Mouse (Mus musculus): ENCODE data around the gene Fam193a. TPM values are rescaled to one million over a fixed set of nuclear protein-coding genes. Genes with fewer than 3 reads are reported as not detected.

Gene Fam193a
- polyA plus RNA-seq, 1 experiment, result 37.6 TPM

DNA sequence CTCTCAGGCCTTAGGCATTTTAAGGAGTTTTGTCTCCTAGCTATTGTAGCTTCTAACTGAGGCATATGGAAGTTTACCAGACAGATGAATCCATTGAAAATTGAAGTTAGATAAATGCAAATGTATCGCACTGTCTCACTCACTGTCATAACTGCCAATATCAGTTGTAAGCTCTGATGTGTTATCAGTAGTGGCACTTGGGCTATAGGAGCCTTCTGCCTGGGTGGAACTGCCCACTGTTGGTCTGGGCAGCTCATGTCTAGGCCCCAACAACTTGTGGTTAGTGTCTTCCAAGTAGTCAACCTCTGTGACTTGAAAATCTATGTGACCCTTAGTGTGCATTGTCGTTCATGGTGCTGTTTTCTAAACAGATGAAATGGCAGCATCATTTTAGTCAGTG is 72.1 kb downstream of the Fam193a start:
- 92% methylated on average over 2 of the region's 2 CpGs for WGBS
- Histone ChIP-seq H3K27ac (ENCODE audit: insufficient read depth, low read length) (no peak overlapping the region), H3K36me3 (ENCODE audit: control insufficient read depth, insufficient read depth, low read length) (peaks cover 39% of the 10 kb centered on the region), H3K27me3 (ENCODE audit: control insufficient read depth, insufficient read depth, low read length) (no peaks in the 10 kb centered on the region), H3K4me1 (ENCODE audit: control insufficient read depth, insufficient read depth, insufficient read length) (no peaks in the 10 kb centered on the region), H3K4me3 (ENCODE audit: extremely low read depth, insufficient read depth, insufficient read length) (no peak overlapping the region)
- DNase-seq (ENCODE audit: low read depth in 1 of 2, low spot score in 2 of 2), result no peak
- TF ChIP-seq POLR2A (IDR thresholded peaks at IDR 0.05; ENCODE audit: low read depth, low read length) (no peak), CTCF (IDR thresholded peaks at IDR 0.05; ENCODE audit: extremely low read depth, insufficient read depth, insufficient read length, insufficient replicate concordance) (no peak)

DNA sequence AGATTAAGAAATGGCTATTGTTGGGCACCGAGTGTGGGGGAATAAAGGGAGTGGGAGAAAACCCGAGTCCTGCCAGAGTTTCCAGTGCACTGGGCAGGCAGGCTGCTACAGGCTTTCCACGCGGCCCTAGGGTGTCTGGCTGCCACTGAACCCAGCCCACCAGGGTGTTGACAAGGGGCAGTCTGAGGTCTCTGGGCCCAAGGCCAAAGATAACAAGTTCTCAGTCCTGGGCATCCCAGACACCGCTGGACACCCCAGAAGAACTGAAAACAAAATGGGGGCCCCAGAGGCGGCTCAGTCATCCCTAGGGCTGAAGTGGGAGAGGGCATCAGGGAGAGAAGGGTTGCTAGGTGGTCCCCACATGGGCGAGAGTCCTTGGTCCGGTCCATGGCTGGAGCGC is 76.5 kb downstream of the Fam193a start:
- 92% methylated on average over 9 of the region's 9 CpGs for WGBS
- H3K36me3 ChIP-seq (ENCODE audit: control insufficient read depth, insufficient read depth, low read length), result peaks cover 34% of the 10 kb centered on the region
- DNase-seq (ENCODE audit: low read depth in 1 of 2, low spot score in 2 of 2), result no peak

DNA sequence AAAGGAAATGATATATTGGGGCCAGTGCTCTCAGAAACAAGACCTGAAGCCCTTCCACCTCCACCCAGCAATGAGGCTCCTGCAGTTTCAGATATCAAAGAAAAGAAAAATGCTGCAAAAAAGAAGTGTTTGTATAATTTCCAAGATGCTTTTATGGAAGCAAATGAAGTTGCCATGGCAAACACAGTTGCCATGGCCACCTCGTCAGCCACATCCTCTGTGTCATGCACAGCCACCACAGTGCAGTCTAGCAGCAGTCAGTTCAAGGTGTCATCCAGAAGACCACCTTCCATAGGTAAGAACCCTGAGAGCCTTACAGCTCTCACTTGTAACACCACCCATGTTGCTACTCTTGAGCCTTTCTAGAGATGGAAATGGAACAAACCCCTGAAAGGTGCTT is 89.3 kb downstream of the Fam193a start:
- Histone ChIP-seq H3K4me1 (ENCODE audit: control insufficient read depth, insufficient read depth, insufficient read length) (no peaks in the 10 kb centered on the region), H3K27ac (ENCODE audit: insufficient read depth, low read length) (no peak overlapping the region), H3K36me3 (ENCODE audit: control insufficient read depth, insufficient read depth, low read length) (peaks cover 47% of the 10 kb centered on the region), H3K4me3 (ENCODE audit: extremely low read depth, insufficient read depth, insufficient read length) (no peak overlapping the region), H3K27me3 (ENCODE audit: control insufficient read depth, insufficient read depth, low read length) (no peaks in the 10 kb centered on the region)
- no peak for DNase-seq (ENCODE audit: low read depth in 1 of 2, low spot score in 2 of 2)
- WGBS, result 83% methylated on average over 1 of the region's 1 CpGs
- TF ChIP-seq CTCF (IDR thresholded peaks at IDR 0.05; ENCODE audit: extremely low read depth, insufficient read depth, insufficient read length, insufficient replicate concordance), result no peak
- no peak for TF ChIP-seq POLR2A (IDR thresholded peaks at IDR 0.05; ENCODE audit: low read depth, low read length)

More for the DNA sequence above, 76.5 kb downstream of the Fam193a start:
- H3K27me3 ChIP-seq (ENCODE audit: control insufficient read depth, insufficient read depth, low read length), result no peaks in the 10 kb centered on the region
- no peaks in the 10 kb centered on the region for H3K4me1 ChIP-seq (ENCODE audit: control insufficient read depth, insufficient read depth, insufficient read length)
- H3K27ac ChIP-seq (ENCODE audit: insufficient read depth, low read length), result no peak overlapping the region
- no peak for TF ChIP-seq CTCF (IDR thresholded peaks at IDR 0.05; ENCODE audit: extremely low read depth, insufficient read depth, insufficient read length, insufficient replicate concordance)
- TF ChIP-seq POLR2A (IDR thresholded peaks at IDR 0.05; ENCODE audit: low read depth, low read length), result no peak
- no peak overlapping the region for H3K4me3 ChIP-seq (ENCODE audit: extremely low read depth, insufficient read depth, insufficient read length)

DNA sequence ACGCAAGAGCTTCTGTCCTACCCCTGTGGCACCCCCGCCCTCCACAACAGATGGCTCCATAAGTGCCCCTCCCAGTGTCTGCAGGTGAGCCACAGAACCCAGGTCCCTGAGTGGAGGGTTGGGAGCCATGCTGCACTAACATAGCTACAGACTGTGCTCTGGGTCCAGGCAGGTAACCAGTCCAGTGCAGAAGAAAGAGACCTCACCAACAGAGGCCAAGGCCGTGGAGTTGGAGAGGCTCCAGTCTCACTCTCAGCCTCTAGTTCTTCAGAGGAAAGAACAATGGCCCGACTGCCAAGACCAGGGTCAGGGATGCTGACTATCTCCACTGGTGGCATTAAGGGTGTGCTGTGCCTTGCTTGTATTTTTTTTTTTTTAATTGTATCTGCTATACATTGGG is 91.6 kb downstream of the Fam193a start:
- H3K27ac ChIP-seq (ENCODE audit: insufficient read depth, low read length), result no peak overlapping the region
- H3K36me3 ChIP-seq (ENCODE audit: control insufficient read depth, insufficient read depth, low read length), result peaks cover 62% of the 10 kb centered on the region
- TF ChIP-seq CTCF (IDR thresholded peaks at IDR 0.05; ENCODE audit: extremely low read depth, insufficient read depth, insufficient read length, insufficient replicate concordance) (no peak), POLR2A (IDR thresholded peaks at IDR 0.05; ENCODE audit: low read depth, low read length) (no peak)
- no peak overlapping the region for H3K4me3 ChIP-seq (ENCODE audit: extremely low read depth, insufficient read depth, insufficient read length)
- 95% methylated on average over 4 of the region's 4 CpGs for WGBS
- no peaks in the 10 kb centered on the region for H3K4me1 ChIP-seq (ENCODE audit: control insufficient read depth, insufficient read depth, insufficient read length)
- no peaks in the 10 kb centered on the region for H3K27me3 ChIP-seq (ENCODE audit: control insufficient read depth, insufficient read depth, low read length)
- DNase-seq (ENCODE audit: low read depth in 1 of 2, low spot score in 2 of 2), result no peak

DNA sequence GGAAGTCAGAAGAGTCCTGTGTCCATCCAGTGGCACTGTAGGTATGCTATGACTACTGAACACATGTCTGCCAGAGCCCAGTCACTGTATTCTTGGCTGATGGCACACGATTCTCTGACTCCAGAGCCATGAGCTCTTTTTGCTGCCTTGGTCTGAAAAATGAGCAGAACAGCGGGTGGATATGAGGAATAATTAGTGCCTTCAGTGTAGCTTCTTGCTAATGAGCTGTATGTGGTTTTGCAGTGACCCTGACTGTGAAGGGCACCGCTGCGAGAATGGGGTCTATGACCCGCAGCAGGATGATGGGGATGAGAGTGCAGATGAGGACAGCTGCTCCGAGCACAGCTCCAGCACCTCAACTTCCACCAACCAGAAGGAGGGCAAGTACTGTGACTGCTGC is 92.1 kb downstream of the Fam193a start:
- no peak overlapping the region for H3K27ac ChIP-seq (ENCODE audit: insufficient read depth, low read length)
- no peaks in the 10 kb centered on the region for H3K27me3 ChIP-seq (ENCODE audit: control insufficient read depth, insufficient read depth, low read length)
- DNase-seq (ENCODE audit: low read depth in 1 of 2, low spot score in 2 of 2), result no peak
- H3K36me3 ChIP-seq (ENCODE audit: control insufficient read depth, insufficient read depth, low read length), result peaks cover 62% of the 10 kb centered on the region
- H3K4me3 ChIP-seq (ENCODE audit: extremely low read depth, insufficient read depth, insufficient read length), result no peak overlapping the region
- H3K4me1 ChIP-seq (ENCODE audit: control insufficient read depth, insufficient read depth, insufficient read length), result no peaks in the 10 kb centered on the region
- TF ChIP-seq POLR2A (IDR thresholded peaks at IDR 0.05; ENCODE audit: low read depth, low read length), result no peak
- no peak for TF ChIP-seq CTCF (IDR thresholded peaks at IDR 0.05; ENCODE audit: extremely low read depth, insufficient read depth, insufficient read length, insufficient replicate concordance)
- WGBS, result 97% methylated on average over 6 of the region's 6 CpGs

DNA sequence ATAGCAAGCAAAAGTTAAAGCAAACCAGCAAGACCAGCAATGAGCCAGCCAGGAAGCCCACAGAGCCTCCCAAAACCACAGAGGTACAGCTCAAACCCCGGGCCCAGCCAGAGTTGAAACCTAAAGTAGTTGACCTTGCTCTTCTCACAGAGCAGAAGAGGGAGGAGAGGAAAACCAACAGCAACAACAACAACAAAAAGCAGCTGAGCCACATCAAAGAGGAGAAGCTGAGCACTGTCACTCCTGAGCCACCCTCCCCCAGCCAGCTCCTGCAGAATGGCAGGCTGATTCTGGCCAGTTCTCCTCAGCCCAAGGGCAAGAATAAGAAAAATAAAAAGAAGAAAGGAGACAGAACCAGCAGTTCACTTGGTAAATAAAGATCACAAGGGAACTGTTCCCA is 96.3 kb downstream of the Fam193a start:
- H3K4me1 ChIP-seq (ENCODE audit: control insufficient read depth, insufficient read depth, insufficient read length), result no peaks in the 10 kb centered on the region
- H3K27me3 ChIP-seq (ENCODE audit: control insufficient read depth, insufficient read depth, low read length), result no peaks in the 10 kb centered on the region
- no peak overlapping the region for H3K4me3 ChIP-seq (ENCODE audit: extremely low read depth, insufficient read depth, insufficient read length)
- H3K27ac ChIP-seq (ENCODE audit: insufficient read depth, low read length), result no peak overlapping the region; the same call in 1 of the 2 replicates
- 9% methylated on average over 1 of the region's 1 CpGs for WGBS
- TF ChIP-seq CTCF (IDR thresholded peaks at IDR 0.05; ENCODE audit: extremely low read depth, insufficient read depth, insufficient read length, insufficient replicate concordance), result no peak
- no peak for TF ChIP-seq POLR2A (IDR thresholded peaks at IDR 0.05; ENCODE audit: low read depth, low read length)
- DNase-seq (ENCODE audit: low read depth in 1 of 2, low spot score in 2 of 2), result no peak
- H3K36me3 ChIP-seq (ENCODE audit: control insufficient read depth, insufficient read depth, low read length), result peaks cover 35% of the 10 kb centered on the region

DNA sequence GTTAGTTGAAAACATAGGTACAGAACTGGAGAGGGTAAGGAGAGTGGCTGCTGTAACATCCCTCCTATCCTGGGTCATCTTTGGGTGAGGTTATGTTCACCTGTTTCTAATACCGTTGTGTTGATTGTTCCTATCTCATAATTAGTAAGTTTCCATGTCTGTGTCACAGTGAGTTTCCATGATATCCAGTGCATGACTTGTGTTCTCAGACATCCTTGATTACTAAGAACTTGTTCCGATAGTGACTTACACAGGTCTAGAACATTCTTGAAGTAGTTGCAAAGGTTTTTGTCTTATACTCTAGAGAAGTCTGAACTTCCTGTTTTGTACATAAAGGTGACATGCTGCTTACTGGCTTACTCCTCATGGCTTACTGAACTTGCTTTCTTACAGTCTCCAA is 96.9 kb downstream of the Fam193a start:
- Histone ChIP-seq H3K36me3 (ENCODE audit: control insufficient read depth, insufficient read depth, low read length) (peaks cover 31% of the 10 kb centered on the region), H3K27me3 (ENCODE audit: control insufficient read depth, insufficient read depth, low read length) (no peaks in the 10 kb centered on the region), H3K4me1 (ENCODE audit: control insufficient read depth, insufficient read depth, insufficient read length) (no peaks in the 10 kb centered on the region), H3K27ac (ENCODE audit: insufficient read depth, low read length) (no peak overlapping the region), H3K4me3 (ENCODE audit: extremely low read depth, insufficient read depth, insufficient read length) (no peak overlapping the region)
- no peak for DNase-seq (ENCODE audit: low read depth in 1 of 2, low spot score in 2 of 2)
- TF ChIP-seq CTCF (IDR thresholded peaks at IDR 0.05; ENCODE audit: extremely low read depth, insufficient read depth, insufficient read length, insufficient replicate concordance) (no peak), POLR2A (IDR thresholded peaks at IDR 0.05; ENCODE audit: low read depth, low read length) (no peak)
- 82% methylated on average over 2 of the region's 2 CpGs for WGBS

All from spleen, adult 2 months (tissue).